Mouse (Mus musculus): ENCODE measurements around the gene Nfib.
A peak's percentile ranks its signal among the peaks of the same experiment; 100 is the strongest.

DNA sequence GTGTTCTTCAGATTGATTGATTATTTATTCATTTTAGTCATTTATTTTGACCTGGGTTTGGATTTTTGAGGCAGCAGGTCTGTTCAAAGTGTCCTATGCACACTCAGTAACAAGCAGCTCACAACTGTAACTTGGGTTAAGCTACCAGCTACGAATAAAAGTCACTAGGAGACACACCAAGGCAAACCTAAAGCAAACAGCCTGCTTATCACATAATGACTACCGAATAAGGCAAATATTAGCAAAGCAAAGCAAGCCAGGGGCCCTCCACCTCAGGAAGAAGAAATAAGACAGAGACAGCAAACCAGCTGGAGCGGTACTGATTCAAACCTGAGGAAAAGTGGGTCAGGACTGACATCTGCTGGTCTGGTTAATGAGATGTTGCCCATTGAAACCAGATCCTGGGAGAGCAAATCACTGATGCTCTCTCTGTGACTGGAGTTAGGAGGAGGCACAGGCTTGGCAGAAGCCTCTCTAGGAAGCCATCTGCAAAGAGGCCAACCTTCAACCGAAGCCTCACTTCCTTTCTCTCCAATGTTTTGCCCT, 116.1 kb downstream of the Nfib start:
- no peak for TF ChIP-seq USF1 (IDR thresholded peaks at IDR 0.05; ENCODE audit: low read depth, low read length)
- peak in 1 of 2 experiments; percentile 63; a peak in 2 of 4 replicates for TF ChIP-seq CTCF (conservative IDR thresholded peaks at IDR 0.05 in 1 of 2, IDR thresholded peaks at IDR 0.05 in 1 of 2; ENCODE audit: low read depth in 2 of 2, low read length in 2 of 2)

Data from CH12.LX (cell line).